Mouse (Mus musculus) heart, postnatal 36 days (tissue): Measurements from ENCODE around the gene Slc15a3. TPM values are rescaled to one million over a fixed set of nuclear protein-coding genes. Genes with fewer than 3 reads are reported as not detected.

ENCODE experiments used
- DNase-seq, 2 experiments: peaks; one replicate each; pipeline ENCODE4 v3.0.0; 2021 to 2022
- intact Hi-C: fragments of 180-260 bp; cut with DNase I; formaldehyde crosslinking; loops from one replicate; pipeline ENCODE4 v1.15.1; 2025
- total RNA-seq, 2 experiments: library from RNA; stranded (reverse); gene quantifications; 2 replicates each; pipeline ENCODE4 v1.2.3; 2021

The Slc15a3 gene
- 1 to 10 TPM; 2.2 to 2.4 TPM for total RNA-seq

DNA sequence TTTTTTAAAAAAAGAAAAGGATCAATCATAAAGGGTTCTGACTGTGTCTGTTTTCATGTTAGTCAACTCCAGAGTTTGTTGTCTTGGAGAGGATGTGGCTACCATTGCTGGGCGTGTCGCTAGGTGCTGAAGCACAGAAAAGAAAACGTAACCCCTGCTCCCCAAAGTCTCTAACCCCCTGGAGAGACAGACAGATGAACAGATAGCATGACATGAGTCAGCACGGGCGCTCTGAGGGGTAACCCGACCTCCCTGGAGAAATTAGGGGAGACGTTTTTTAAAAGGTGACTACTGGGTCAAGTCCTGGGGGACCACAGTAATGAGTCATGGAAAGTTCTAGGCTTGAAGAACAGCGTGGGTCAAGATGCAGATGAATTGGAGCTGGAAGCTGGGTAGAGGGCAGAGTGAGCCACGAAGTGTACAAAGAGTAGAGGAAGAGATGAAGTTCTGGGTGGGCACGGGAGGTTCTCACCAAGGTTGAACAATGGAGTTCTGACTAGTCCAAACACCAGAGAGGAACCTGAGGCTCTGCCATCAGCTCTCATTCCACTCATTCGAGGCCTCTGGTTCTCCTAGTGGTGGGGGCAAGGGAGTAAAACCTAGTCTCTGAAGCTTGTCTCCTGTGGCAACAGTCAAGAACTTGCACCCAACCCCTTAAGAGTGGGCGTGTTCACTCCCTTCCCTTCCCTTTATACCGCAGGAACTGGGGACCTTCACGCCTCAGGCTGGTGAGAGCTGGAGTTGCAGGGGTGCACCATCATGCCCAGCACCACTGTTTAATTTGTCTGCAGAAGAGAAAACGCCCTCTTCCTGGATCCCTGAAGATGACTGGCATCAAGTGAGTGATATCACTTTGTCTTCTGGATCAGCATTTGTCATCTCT lies at the start of gene Slc15a3:
TSS of gene Slc15a3 (plus strand) at position 718 of the 883 bp plus-strand sequence.
- no peak for DNase-seq
- intact Hi-C loops = no loop called here

DNA sequence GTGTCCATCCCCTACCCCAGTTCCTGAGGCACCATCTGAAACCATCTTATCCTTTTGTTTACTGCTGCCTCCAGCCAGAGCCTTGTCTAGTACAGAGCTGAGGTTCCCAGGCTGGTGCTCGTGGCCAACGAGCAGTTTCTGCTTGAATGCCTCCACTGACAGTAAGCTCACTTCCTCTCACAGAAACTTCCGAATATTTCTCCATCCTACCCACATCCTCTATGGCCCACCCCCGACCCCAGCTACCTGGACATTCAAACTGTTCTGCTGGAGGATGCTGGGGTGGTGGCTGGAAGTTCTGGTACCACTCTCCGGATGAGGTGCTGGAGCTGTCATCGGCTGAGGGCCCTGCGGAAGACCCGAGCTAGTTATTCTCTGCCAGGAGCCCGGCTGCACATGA lies 49.2 kb upstream of the Slc15a3 start:
- intact Hi-C loops = no loop called here
- no peak for DNase-seq

DNA sequence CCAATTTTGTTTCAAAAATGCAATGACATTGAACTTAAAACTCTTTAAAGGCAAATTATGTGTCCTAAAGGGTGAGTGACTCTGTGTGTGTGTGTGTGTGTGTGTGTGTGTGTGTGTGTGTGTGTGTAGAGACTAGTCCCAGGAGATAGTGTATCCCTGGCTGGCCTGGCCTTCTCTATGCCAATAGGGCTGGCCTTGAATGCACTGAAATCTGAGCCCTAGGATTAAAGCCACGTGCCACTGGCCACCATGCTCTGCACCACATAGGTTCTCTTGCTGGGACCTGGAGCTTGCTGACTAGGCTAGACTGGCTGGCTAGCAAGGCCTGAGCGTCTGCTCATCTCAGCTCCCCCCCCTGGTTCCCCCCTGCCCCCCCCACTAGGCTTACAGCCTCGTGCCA lies 46.5 kb upstream of the Slc15a3 start:
- DNase-seq = no peak
- intact Hi-C loops = no loop called here

DNA sequence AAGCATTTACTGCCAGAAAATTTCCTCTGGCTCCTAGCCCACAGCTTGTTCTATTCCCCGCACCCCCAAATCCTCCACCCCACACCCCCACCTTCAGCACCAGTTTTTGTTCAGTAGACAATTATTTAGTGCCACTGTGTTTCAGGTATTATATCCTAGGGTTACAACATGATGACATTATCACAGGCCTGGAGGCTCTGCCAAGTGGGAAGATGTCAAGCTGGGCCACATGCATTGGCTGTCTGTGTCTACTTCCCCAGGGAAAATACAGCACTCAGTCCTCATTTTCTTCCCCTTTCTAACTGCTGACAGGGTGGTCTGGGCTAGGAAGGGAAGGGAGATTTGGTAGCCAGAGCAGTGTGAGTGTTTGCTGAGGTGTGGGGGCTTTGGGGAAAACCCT lies 44.6 kb upstream of the Slc15a3 start:
- no peak for DNase-seq
- intact Hi-C loops = no loop called here

DNA sequence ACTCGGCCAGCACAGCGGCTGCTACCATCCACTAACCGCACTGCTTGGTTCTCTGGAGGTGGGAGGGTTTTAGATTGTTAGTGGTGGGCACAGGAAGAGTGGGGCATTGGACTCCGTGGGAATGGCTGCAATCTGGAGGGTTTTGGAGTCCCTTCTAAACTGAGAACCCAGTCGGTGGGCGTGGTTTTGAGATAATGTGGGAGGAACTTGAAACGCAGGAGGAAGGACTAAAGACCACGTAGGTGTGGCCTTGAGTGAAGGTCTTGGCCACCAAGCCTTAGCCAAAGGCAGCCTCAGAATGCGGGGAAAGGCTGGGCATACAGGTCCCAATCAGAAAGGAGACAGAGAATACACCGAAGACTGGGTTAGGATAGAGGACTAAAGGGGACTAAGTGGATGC lies 41.0 kb upstream of the Slc15a3 start:
- intact Hi-C loops = no loop called here
- no peak for DNase-seq

DNA sequence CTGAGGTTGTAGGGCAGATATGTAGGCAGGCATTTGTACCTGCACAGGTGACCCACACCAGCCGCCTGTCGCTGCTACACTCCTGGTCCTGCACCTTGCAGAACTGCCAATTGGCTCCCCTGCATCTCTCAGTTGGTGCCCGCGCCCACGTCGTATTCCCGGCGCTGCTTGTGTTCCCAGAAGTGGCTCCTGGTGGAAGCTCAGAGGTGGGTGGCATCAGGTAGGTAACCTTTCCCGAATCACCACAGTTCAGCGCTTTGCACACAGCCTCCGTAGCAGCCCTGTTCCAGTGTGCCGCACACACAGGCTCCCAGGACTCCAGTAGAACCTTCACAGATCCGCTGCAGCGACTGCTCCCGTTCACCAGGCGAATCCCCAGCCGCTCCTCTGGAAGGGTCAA lies 40.4 kb upstream of the Slc15a3 start:
- DNase-seq = no peak
- intact Hi-C loops = no loop called here

DNA sequence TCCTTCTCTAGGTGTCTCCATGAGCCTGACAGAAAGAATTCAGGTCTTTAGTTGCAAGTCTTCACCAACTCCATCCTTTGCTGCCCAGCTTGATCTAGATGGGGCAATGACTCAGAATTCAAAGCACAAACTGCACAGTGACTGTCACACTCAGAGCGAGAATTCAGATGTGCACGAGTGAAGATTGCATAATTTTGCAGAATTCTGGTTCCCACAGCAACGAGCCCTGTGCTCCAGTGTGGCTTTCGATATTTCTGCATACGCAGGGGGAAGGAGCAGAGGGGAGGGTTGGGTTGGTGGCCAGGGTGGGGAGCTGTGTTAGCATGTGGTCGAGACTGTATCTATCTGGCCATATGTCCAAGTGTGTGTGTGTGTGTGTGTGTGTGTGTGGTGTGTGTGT lies 38.5 kb upstream of the Slc15a3 start:
- intact Hi-C loops = no loop called here
- DNase-seq = no peak

DNA sequence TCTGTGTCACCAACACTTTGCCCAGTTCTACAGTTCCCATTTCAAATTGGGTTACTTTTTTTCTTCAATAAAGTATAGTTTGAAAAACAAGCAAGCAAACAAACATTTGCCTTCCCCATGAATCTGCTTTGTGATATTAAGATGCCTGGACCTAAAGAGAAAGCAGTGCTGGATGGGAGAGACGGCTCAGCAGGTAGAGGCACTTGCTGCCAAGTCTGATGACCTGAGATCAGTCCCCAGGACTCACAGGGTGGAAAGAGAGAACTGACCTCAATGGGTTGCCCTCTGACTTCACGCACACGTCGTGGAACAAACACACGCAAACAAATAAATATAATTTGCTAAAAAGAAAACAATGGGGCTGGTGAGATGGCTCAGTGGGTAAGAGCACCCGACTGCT lies 37.6 kb upstream of the Slc15a3 start:
- intact Hi-C loops = no loop called here

DNA sequence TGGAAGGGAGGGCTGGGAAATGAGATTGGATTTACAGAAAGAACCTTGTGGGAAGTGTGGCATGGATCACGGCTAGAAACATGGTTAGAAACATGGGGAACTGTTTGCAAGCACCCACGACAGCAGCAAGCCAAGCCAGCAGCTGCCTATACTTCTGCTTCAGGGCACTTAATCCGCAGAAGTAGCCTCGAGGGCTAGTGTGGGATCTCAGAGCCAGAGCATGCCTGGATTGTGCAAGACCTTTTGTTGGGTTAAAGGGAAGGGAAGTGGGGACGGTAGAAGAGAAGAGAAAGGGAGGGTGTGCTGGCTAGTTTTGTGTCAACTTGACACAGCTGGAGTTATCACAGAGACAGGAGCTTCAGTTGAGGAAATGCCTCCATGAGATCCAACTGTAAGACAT lies 35.8 kb upstream of the Slc15a3 start:
- no peak for DNase-seq
- intact Hi-C loops = no loop called here

More for the DNA sequence above, 37.6 kb upstream of the Slc15a3 start:
- DNase-seq = no peak

DNA sequence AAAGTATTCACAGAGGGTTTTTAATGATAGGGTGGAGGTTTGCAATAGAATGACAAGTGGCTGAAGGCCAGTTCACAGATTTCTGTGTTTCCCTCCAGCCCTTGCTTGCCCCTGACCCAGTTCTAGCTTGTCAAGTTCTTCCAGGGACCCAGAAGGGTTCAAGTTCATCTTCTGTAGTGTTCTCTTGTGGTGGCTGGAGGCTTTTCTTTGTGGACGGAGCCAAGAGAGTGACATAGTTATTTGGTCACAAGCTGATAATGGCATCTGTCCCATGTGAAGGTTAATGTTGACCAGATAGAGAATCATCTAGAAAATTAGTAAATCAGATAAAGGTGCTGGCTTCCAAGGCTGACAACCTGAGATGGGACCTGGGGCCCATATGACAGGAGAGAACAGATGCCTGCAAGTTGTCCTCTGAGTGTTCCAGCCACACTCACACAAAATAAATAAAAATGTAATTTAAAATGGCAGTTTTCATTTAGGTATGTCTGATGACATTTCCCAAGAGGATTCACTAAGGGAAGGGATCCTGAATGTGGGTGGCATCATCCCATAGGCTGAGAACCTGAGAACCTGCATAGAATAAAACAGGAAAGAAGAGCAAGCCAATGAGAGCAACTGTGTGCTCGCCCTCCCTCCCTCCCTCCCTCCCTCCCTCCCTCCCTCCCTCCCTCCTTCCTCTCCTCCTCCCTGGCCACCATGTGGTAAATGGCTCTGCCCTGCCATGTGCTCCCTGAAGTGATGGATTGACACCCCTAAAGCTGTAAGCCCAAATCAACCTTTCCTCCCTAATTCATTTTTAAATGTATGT lies 34.5 kb upstream of the Slc15a3 start:
- intact Hi-C loops = no loop called here
- no peak for DNase-seq

DNA sequence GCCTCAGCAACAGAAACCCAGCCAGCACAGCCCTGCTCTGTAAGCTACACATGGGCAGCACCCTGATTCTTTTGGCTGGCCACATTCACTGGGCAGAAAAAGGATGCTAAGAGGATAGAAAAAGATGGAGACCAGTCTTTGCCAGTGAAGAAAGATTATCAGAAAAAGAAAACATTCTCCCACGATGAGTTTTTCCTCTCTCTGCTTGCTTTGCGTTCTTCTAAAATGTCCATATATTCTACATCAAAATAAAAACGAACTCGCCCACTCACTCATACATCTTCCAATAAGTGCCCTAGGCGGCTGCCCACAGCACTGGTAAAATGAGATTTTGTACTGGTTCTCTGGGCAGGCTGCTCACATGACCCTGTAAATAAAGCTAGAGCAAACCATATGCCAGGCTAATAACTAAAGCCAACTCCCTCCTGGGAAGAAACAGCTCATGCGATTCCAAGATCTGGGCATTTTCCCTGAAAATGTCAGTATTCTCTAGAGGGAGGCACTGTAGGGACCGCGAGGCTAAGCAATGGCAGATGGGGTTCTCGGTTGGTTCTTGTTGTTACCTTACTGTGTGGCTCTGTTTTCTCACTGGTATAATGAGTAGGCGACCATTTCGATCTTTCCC lies 33.8 kb upstream of the Slc15a3 start:
- intact Hi-C loops = no loop called here
- DNase-seq = no peak

DNA sequence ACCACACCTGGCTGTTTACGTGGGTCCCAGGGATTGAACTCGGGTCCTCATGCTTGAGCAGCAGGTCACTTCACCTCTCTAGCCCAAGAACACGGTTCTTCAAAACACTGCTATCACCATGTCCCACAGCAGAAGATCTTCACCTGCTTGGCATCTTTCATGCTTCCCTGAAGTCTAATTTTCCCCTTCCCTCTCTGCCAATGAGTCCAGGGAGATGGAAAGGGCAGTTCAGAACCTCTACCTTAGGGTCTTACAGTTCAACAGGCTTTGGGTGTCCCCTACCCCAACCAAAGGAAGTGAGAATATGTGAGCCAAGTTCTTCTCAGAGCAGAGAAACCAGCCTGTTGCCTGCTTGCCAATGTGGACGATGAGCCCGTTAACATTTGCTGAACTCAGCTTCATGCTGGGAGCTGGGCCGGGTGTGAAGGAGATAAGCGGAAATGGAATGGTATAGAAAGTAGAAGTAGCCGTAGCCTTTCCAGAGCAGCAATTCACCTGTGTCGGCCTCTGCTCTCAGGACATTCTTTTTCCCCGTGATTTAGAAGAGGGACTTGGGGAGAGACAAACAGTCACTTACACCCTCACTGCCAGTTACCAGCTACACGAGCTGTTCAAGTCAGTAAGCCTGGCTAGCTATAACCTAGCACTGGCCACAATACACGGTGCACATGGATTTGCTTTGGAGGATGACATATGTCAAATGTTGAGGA lies 30.8 kb upstream of the Slc15a3 start:
- no peak for DNase-seq
- intact Hi-C loops = no loop called here

DNA sequence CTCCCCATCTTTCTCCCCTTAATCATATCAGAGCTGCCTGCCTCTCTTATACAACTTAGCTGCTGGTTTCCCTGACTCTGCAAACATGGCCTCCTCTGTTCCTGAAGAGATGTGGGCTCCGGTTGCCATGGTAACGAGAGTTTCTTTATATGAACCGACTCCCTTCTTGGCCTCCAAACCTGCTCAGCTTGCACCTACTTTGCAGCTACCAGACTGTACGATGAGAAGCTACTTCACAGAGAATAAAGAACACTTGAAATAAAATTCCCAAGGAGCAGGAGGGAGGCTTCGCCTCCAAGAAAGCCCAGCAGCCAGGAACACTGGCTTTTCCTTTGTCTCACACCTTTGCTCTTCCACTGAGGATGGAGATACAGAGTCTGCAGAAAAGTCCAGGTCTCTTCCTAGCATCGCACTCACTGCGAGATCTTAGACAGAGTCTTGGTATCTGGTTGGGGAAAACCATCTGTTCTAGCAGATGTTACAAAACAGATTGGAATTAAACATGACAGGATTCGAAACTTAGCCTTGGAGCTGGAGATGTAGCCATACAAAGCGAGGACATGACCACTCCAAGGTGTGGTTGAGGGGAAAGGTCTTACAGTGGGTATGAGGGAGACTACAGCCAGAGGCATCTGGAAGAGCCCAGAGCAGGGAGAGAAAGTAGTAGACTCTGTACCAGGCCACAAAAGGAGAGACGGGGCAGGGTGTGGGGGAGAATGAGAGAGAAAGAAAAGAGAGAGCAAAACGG lies 29.9 kb upstream of the Slc15a3 start:
- DNase-seq = no peak
- intact Hi-C loops = no loop called here

DNA sequence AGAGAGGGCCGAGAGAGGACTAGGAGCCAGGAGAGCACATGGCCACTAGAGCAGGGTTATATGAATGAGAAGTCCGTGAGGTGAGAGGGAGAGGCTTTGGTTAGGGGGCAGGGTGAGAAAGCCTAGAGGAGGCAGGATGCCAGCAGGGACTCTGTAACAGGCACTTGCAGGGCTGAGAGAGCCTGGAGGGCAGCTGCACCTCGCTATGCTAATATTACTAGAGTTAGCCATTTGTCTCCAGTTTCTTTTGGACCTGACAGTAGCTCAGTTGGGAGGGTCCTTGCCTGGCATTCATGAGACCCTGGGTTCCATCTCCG lies 29.4 kb upstream of the Slc15a3 start:
- DNase-seq = no peak
- intact Hi-C loops = no loop called here

DNA sequence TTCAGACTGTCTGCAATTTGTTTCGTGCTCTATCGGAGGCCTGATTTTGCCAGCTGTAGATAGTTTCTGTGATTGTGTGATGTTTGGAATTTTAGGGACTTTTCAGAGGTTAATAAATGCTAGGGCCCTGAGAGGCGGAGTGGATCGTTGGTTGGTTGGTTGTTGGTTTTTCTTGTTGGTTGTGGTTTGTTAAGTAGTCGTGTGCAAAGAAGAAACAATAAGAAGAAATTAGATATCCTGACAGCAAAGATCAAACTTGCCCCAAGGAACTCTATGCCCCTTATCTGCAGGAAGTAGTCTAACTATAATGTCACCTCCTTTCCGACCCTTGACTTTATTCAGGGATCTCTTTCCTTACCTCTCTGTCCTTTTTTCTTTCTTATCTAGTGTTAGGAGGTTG lies 28.1 kb upstream of the Slc15a3 start:
- no peak for DNase-seq
- intact Hi-C loops = no loop called here

DNA sequence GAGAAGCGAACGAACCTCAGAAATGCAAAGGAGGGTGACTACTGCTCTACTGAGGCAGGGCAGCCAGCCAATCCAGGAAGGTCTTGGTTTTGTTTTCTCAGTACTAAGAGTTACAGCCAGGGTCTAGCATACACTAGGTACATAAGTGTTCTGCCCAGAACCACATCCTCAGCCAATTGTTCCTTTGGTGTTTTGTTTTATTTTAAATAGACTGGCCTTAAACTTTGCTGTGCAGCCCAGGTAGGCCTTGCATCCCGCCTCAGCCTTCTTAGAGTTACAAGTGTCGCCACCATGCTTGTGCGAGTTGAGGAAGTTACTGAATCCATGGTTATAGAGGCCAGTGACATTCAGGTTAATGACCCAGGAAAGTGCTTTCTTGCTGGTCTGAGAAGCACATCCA lies 26.5 kb upstream of the Slc15a3 start:
- intact Hi-C loops = no loop called here
- DNase-seq = no peak

DNA sequence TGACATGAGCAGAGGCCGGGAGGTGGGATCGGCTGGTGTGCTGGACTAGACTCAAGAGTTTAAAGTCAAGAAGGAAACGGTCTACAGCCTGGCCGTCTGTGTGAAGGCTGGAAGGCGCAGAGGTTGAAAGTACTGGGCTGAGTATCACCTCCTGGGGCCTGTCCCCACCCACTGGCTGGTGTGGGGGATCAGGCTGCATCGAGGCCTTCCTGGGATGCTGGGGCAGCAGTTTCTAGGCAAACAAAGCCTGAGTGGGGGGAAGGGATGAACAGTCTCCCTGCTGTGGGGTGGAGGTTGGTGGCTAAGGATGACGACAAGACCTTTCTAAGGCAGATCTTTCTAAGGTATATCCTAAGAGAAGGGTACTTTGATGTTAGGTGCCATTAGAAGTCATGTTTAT lies 25.6 kb upstream of the Slc15a3 start:
- DNase-seq = no peak
- intact Hi-C loops = no loop called here

DNA sequence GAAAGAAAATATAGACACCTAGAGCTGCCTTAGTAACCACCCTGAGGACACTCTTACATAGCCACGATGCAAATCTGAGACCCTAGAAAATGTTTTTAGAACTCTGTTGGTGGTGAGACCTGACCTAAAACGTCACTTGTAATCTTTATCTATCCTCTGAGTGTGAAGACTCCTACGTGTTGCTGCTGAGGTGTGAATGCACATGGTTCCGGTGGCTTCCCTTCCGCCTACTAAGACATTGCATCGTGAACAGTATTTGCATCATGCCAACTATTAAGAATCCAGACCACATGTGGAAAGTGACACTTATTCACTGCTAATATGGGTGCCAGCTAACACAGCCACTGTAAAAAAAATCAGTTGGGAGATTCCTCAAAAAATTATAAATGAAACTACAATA lies 23.7 kb upstream of the Slc15a3 start:
- no peak for DNase-seq
- intact Hi-C loops = no loop called here

DNA sequence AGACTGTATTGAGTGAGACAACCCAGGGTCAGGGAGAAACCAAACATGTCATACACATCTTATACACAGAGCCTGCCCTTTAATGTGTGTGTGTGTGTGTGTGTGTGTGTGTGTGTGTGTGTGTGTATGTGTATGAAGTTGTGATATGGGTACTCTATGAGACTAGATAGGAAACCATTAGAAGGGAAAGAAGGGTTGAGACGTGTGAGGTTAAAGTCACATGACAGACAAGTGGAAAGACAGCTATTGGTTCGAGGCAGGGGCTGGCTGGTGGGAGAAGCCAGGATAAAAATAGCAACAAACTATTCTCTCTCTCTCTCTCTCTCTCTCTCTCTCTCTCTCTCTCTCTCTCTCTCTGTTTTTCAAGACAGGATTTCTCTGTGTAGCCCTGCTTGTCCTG lies 23.1 kb upstream of the Slc15a3 start:
- no peak for DNase-seq
- intact Hi-C loops = no loop called here

DNA sequence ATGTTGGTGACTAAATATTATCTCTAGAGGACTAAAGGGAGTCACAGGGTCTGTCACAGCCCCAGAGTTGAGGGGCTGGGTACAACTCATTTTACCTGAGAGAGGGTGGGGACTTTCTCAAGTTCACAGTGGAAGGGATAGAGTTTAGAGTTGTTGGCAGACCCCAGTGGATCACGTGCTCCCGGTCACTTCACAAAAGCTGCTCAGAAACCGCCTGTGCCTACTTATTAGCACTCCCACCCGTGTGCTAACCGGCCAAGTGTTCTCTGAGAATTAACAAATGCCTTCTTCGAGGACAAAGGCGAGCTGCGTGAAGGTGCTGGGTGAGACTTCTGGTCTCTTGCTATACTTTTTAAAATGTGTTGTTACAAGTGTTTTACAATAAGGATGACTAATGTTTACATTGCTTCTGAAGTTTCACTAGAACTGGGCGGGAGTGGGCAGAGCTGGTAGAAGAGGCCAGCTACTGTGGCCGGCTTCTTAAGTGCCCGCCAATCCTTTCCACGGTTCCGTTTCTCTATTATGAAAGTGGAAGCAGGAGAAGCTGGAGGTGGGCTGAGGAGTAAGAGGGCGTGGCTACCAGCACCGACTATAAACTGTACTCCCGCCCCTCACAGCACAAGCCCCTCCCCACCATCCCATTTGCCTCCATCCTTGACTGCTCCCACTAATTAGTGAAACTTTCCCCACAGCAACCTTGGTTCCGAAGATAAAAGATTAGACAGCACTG lies 21.1 kb upstream of the Slc15a3 start:
- DNase-seq = peak in 1 of 2 experiments; percentile 16
- intact Hi-C loops = no loop called here
